Mouse (Mus musculus): Measurements from ENCODE around the gene Gm20908.
"Not testable (repeated sequence)": the region's sequence is repeated elsewhere in the genome, so short reads cannot be mapped to it uniquely, and the experiment has no call there.

The Gm20908 gene

GRCm38 (mm10) chrY:64472966-64473365, at the start of gene Gm20908:
TSS of gene Gm20908 (plus strand) at chrY:64473266.
- DNase-seq: not testable (repeated sequence)
